Comparison of ENCODE assay signal across 11 mouse cellular contexts in the genomic region with DNA sequence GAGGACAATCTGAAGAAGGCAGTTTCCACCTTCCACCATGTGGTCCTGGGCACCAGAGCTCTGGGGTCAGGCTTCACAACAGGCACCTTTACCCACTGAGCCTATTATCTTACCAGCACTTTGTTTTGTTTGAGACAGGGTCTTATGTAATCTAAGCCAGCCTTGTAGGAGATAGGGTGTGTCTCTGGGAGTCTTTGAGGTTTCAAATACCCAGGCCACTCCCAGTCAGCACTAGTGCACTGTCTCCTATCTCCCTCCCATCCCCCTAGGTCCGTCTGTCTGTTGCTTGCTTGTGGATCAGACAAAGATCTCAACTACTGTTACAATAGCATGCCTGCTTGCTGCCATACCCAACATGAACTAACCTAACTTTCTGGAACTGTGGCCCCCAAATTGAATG.
DNase-seq lines count a peak whose midpoint lies in the region; ATAC-seq and TF ChIP-seq lines count a peak whose summit lies in the region.
"Had no signal": no experiment of that assay in that cellular context is flagged by ENCODE, and none has a peak within 500 bp of the region (broad histone marks: within the 10 kb centered on the region; RNA-seq: fewer than 3 reads in every experiment).

No protein-coding gene starts in this region.

- no peak overlapping the region for H3K9ac ChIP-seq in heart, embryonic 15.5 days
- H3K9ac ChIP-seq in MEL (ENCODE audit: control insufficient read depth, low read depth, low read length, poor library complexity, severe bottlenecking) = peak overlapping the region; percentile 10
- no peak overlapping the region for H3K9ac ChIP-seq in liver, adult 2 months (ENCODE audit: low read depth, low read length)
- H3K9ac ChIP-seq in hindbrain, embryonic 11.5 days (ENCODE audit: low read depth, low read length) = no peak overlapping the region
- H3K9ac ChIP-seq: embryonic facial prominence, embryonic 13.5 days; lung, embryonic 15.5 days had no signal

- no peak for TF ChIP-seq POLR2A in MEL (IDR thresholded peaks at IDR 0.05; ENCODE audit: control insufficient read depth in 1 of 2, insufficient read depth in 1 of 2, low read depth in 1 of 2, low read length in 2 of 2, poor library complexity in 1 of 2)
- TF ChIP-seq POLR2A in liver, adult 2 months (IDR thresholded peaks at IDR 0.05; ENCODE audit: extremely low read depth, insufficient read depth, low read length) = no peak
- no peak for TF ChIP-seq POLR2A in myocyte (IDR thresholded peaks at IDR 0.05; ENCODE audit: insufficient read length, low read depth)

- H3K79me2 ChIP-seq in MEL (ENCODE audit: control insufficient read depth, insufficient read depth, low read length, poor library complexity) (peaks cover 82% of the 10 kb centered on the region), myocyte (ENCODE audit: control insufficient read depth, insufficient read depth) (peaks cover 100% of the 10 kb centered on the region)
- H3K79me2 ChIP-seq in liver, adult 2 months (ENCODE audit: control insufficient read depth, insufficient read depth, low read length) = peaks cover 66% of the 10 kb centered on the region

- TF ChIP-seq RAD21 in MEL (IDR thresholded peaks at IDR 0.05; ENCODE audit: low read depth, low read length) = no peak

- H3K4me3 ChIP-seq in heart, embryonic 15.5 days = no peak overlapping the region
- H3K4me3 ChIP-seq in MEL (ENCODE audit: control insufficient read depth in 1 of 2, insufficient read depth in 1 of 2, low read depth in 2 of 2, low read length in 2 of 2) = peak overlapping the region in 1 of 2 experiments; percentile 14; a peak in 2 of 4 replicates
- H3K4me3 ChIP-seq in liver, adult 2 months (ENCODE audit: insufficient read depth, low read depth, low read length) = no peak overlapping the region
- H3K4me3 ChIP-seq in myocyte = no peak overlapping the region
- H3K4me3 ChIP-seq in hindbrain, embryonic 11.5 days (ENCODE audit: low read depth, low read length) = no peak overlapping the region
- H3K4me3 ChIP-seq: embryonic facial prominence, embryonic 13.5 days; lung, embryonic 15.5 days had no signal

- no peak for ATAC-seq in heart, embryonic 15.5 days (replicated peaks; ENCODE audit: insufficient number of reproducible peaks, insufficient read depth, low FRiP score, low read depth)
- ATAC-seq in hindbrain, embryonic 11.5 days (ENCODE audit: low FRiP score) = no peak

- H3K9me3 ChIP-seq in heart, embryonic 15.5 days (replicated peaks) = no peaks in the 10 kb centered on the region
- no peaks in the 10 kb centered on the region for H3K9me3 ChIP-seq in MEL (replicated peaks; ENCODE audit: insufficient read depth, low read length)
- no peaks in the 10 kb centered on the region for H3K9me3 ChIP-seq in hindbrain, embryonic 11.5 days (ENCODE audit: control insufficient read depth, low read length)
- H3K9me3 ChIP-seq: embryonic facial prominence, embryonic 13.5 days; lung, embryonic 15.5 days had no signal

- no peak overlapping the region for H3ac ChIP-seq in myocyte (ENCODE audit: control insufficient read depth, insufficient read length)

- peak; percentile 55 to 75; a peak in 3 of 4 replicates for TF ChIP-seq EP300 in MEL (IDR thresholded peaks at IDR 0.05; ENCODE audit: low read depth in 1 of 2, low read length in 2 of 2)

- H3K36me3 ChIP-seq in heart, embryonic 15.5 days = 0 out of 2 replicates have a peak, but pooled peaks cover 3% of the 10 kb centered on the region
- H3K36me3 ChIP-seq in MEL (ENCODE audit: control insufficient read depth in 1 of 2, insufficient read depth in 2 of 2, low read length in 2 of 2) = peaks cover 9 to 64% of the 10 kb centered on the region in 2 experiments
- H3K36me3 ChIP-seq in liver, adult 2 months (ENCODE audit: control insufficient read depth, insufficient read depth, low read length) = no peaks in the 10 kb centered on the region
- H3K36me3 ChIP-seq in myocyte (ENCODE audit: control insufficient read depth, insufficient read depth) = no peaks in the 10 kb centered on the region
- H3K36me3 ChIP-seq in hindbrain, embryonic 11.5 days (ENCODE audit: control insufficient read depth, insufficient read depth, low read length) = no peaks in the 10 kb centered on the region
- H3K36me3 ChIP-seq: lung, embryonic 15.5 days had no signal

- 12% methylated on average over 1 of the region's 1 CpGs for WGBS in heart, embryonic 15.5 days
- WGBS in liver, adult 2 months = 43% methylated on average over 1 of the region's 1 CpGs
- WGBS in hindbrain, embryonic 11.5 days = 27% methylated on average over 1 of the region's 1 CpGs

- H3K4me2 ChIP-seq in heart, embryonic 15.5 days = no peak overlapping the region
- peak overlapping the region; percentile 51 for H3K4me2 ChIP-seq in myocyte (ENCODE audit: low read depth)
- no peak overlapping the region for H3K4me2 ChIP-seq in hindbrain, embryonic 11.5 days (replicated peaks; ENCODE audit: low read depth, low read length)
- H3K4me2 ChIP-seq: embryonic facial prominence, embryonic 13.5 days had no signal

- H3K4me1 ChIP-seq in heart, embryonic 15.5 days (replicated peaks) = peaks cover 35% of the 10 kb centered on the region
- peaks cover 41 to 44% of the 10 kb centered on the region in 2 experiments for H3K4me1 ChIP-seq in MEL (ENCODE audit: control insufficient read depth in 1 of 2, insufficient read depth in 2 of 2, low read length in 2 of 2)
- peaks cover 37% of the 10 kb centered on the region for H3K4me1 ChIP-seq in liver, adult 2 months (ENCODE audit: control insufficient read depth, insufficient read depth, low read length)
- no peaks in the 10 kb centered on the region; the same call in 1 of the 2 replicates for H3K4me1 ChIP-seq in hindbrain, embryonic 11.5 days (replicated peaks; ENCODE audit: control insufficient read depth, insufficient read depth, low read length)

- H3K27ac ChIP-seq in heart, embryonic 15.5 days = 0 out of 2 replicates have a peak overlapping the region, but pooled peaks have one; percentile 5
- peak overlapping the region; percentile 72 for H3K27ac ChIP-seq in MEL (ENCODE audit: control insufficient read depth, low read depth, low read length)
- peak overlapping the region; percentile 37 for H3K27ac ChIP-seq in liver, adult 2 months (replicated peaks; ENCODE audit: insufficient read depth, low read depth, low read length)
- H3K27ac ChIP-seq in hindbrain, embryonic 11.5 days (ENCODE audit: low read depth, low read length) = no peak overlapping the region
- H3K27ac ChIP-seq: embryonic facial prominence, embryonic 13.5 days; lung, embryonic 15.5 days had no signal

- H3K27me3 ChIP-seq in heart, embryonic 15.5 days = no peaks in the 10 kb centered on the region
- H3K27me3 ChIP-seq in MEL (ENCODE audit: control insufficient read depth in 1 of 2, insufficient read depth in 2 of 2, low read length in 2 of 2) (no peaks in the 10 kb centered on the region), myocyte (ENCODE audit: control insufficient read depth, insufficient read depth, insufficient read length) (no peaks in the 10 kb centered on the region)
- H3K27me3 ChIP-seq in liver, adult 2 months (ENCODE audit: control insufficient read depth, insufficient read depth, low read length) = no peaks in the 10 kb centered on the region
- no peaks in the 10 kb centered on the region for H3K27me3 ChIP-seq in hindbrain, embryonic 11.5 days (ENCODE audit: control insufficient read depth, insufficient read depth, low read length)
- H3K27me3 ChIP-seq: embryonic facial prominence, embryonic 13.5 days; lung, embryonic 15.5 days had no signal

- no peak for TF ChIP-seq CTCF in MEL (IDR thresholded peaks at IDR 0.05 in 2 of 3, conservative IDR thresholded peaks at IDR 0.05 in 1 of 3; ENCODE audit: control insufficient read depth in 1 of 3, insufficient read depth in 1 of 3, low read depth in 2 of 3, low read length in 3 of 3, poor library complexity in 1 of 3, severe bottlenecking in 1 of 3)
- no peak for TF ChIP-seq CTCF in liver, adult 2 months (IDR thresholded peaks at IDR 0.05; ENCODE audit: low read depth, low read length)

- no peak for DNase-seq in heart, adult 9 months (ENCODE audit: low spot score in 2 of 2)
- DNase-seq in MEL (ENCODE audit: low read depth, low spot score) (peak; percentile 89), MN1 (ENCODE audit: low spot score) (no peak)
- DNase-seq in liver, adult 2 months (ENCODE audit: extremely low read depth, low read depth, low spot score) = no peak
- DNase-seq in hindbrain, embryonic 11.5 days (ENCODE audit: low spot score) = no peak
- no peak for DNase-seq in urinary bladder, postnatal 14 days (ENCODE audit: low spot score)
- DNase-seq: gastrocnemius, postnatal 36 days had no signal

TF ChIP-seq in MEL, 35 proteins besides CTCF, POLR2A, EP300 and RAD21 (continues in another document):
- peak; percentile 60; the same call in 1 of the 2 replicates for TF ChIP-seq TCF12 (IDR thresholded peaks at IDR 0.05; ENCODE audit: low read depth, low read length)
- peak; percentile 33; the same call in 1 of the 2 replicates for TF ChIP-seq HCFC1 (IDR thresholded peaks at IDR 0.05; ENCODE audit: low read depth, low read length)
- no peak for TF ChIP-seq TBP (IDR thresholded peaks at IDR 0.05; ENCODE audit: low read depth, low read length)
- no peak for TF ChIP-seq USF1 (IDR thresholded peaks at IDR 0.05; ENCODE audit: low read depth, low read length)
- TF ChIP-seq RCOR1 (IDR thresholded peaks at IDR 0.05; ENCODE audit: low read depth, low read length) = peak; percentile 71
- peak; percentile 46; the same call in 1 of the 2 replicates for TF ChIP-seq MAX (IDR thresholded peaks at IDR 0.05; ENCODE audit: low read length)
- no peak for TF ChIP-seq SMC3 (IDR thresholded peaks at IDR 0.05; ENCODE audit: low read depth, low read length)
- peak; percentile 82 for TF ChIP-seq ETS1 (IDR thresholded peaks at IDR 0.05; ENCODE audit: low read depth, low read length)
- TF ChIP-seq MAZ (IDR thresholded peaks at IDR 0.05; ENCODE audit: low read depth, low read length) = no peak
- no peak for TF ChIP-seq NELFE (IDR thresholded peaks at IDR 0.05; ENCODE audit: low read depth, low read length)

TF ChIP-seq in myocyte, 11 proteins besides CTCF, POLR2A, EP300 and RAD21 (continues in another document):
- no peak for TF ChIP-seq TCF12 (IDR thresholded peaks at IDR 0.05; ENCODE audit: insufficient read depth, poor library complexity, severe bottlenecking)
- TF ChIP-seq USF1 (IDR thresholded peaks at IDR 0.05; ENCODE audit: low read depth) = no peak
- no peak for TF ChIP-seq MAX (IDR thresholded peaks at IDR 0.05; ENCODE audit: low read depth)
- TF ChIP-seq MYOD1 (IDR thresholded peaks at IDR 0.05; ENCODE audit: control insufficient read depth in 1 of 3, insufficient read length in 2 of 3, low read depth in 2 of 3) = no peak
- no peak for TF ChIP-seq REST (IDR thresholded peaks at IDR 0.05; ENCODE audit: insufficient read depth, insufficient read length)
- no peak for TF ChIP-seq CEBPB (IDR thresholded peaks at IDR 0.05; ENCODE audit: insufficient read depth, poor library complexity, severe bottlenecking)
- no peak for TF ChIP-seq POLR2AphosphoS2 (IDR thresholded peaks at IDR 0.05; ENCODE audit: insufficient read length, low read depth)
- TF ChIP-seq E2F4 (IDR thresholded peaks at IDR 0.05; ENCODE audit: insufficient read depth) = no peak
- no peak for TF ChIP-seq SRF (IDR thresholded peaks at IDR 0.05; ENCODE audit: control insufficient read depth, insufficient read length, low read depth)
- no peak for TF ChIP-seq MYOG (IDR thresholded peaks at IDR 0.05; ENCODE audit: control insufficient read depth in 1 of 3, insufficient read depth in 1 of 3, insufficient read length in 2 of 3, low read depth in 2 of 3)
